In the genomic region with DNA sequence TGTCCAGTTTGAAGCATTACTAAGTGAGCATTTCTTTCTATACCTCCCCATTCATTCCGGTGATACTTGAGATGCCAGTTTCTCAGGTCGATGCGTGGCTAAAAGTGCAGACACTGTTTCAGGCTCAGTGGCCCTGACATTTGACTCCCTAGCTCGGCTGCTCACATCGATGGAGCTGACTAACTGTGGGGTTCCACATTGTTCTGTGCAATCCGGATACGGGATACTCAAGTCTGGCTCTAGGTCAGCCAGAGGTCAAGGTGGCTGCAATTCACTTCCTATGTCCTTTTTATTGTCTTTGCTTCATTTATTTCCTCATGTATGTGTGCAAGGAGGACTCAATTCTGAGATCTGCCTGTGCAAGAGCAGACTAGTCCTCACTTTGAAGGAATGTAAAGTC, we compare ENCODE assay signal across 19 mouse cellular contexts. TPM values are rescaled to one million over a fixed set of nuclear protein-coding genes. Genes with fewer than 3 reads are reported as not detected.
"Had no signal": no experiment of that assay in that cellular context is flagged by ENCODE, and none has a peak within 500 bp of the region (broad histone marks: within the 10 kb centered on the region; RNA-seq: fewer than 3 reads in every experiment).

No protein-coding gene starts in this region.

- H3K36me3 ChIP-seq: midbrain, embryonic 10.5 days; midbrain, embryonic 12.5 days; neural tube, embryonic 13.5 days; neural tube, embryonic 15.5 days; stomach, embryonic 15.5 days had no signal

- H3K9ac ChIP-seq: lung, embryonic 14.5 days; midbrain, embryonic 12.5 days; neural tube, embryonic 13.5 days; neural tube, embryonic 15.5 days; stomach, embryonic 15.5 days had no signal

- DNase-seq: lung, adult 18-20 months; lung, embryonic 14.5 days; lung, postnatal 10 days; lung, postnatal 4 days; midbrain, embryonic 14.5 days; retina, postnatal 1 day; right cerebral cortex, postnatal 14 days; thymus, adult 2 months; thymus, postnatal 25 days; thymus, postnatal 4 days had no signal

- H3K27me3 ChIP-seq: midbrain, embryonic 12.5 days; neural tube, embryonic 13.5 days; neural tube, embryonic 15.5 days; stomach, embryonic 15.5 days had no signal

- H3K4me1 ChIP-seq: midbrain, embryonic 10.5 days; midbrain, embryonic 12.5 days; neural tube, embryonic 13.5 days; neural tube, embryonic 15.5 days; stomach, embryonic 15.5 days had no signal

- H3K4me2 ChIP-seq: lung, embryonic 14.5 days; midbrain, embryonic 12.5 days; neural tube, embryonic 13.5 days; neural tube, embryonic 15.5 days; stomach, embryonic 15.5 days had no signal

- H3K4me3 ChIP-seq: midbrain, embryonic 10.5 days; midbrain, embryonic 12.5 days; myocyte; neural tube, embryonic 13.5 days; neural tube, embryonic 15.5 days; stomach, embryonic 15.5 days had no signal

- H3K27ac ChIP-seq: midbrain, embryonic 10.5 days; midbrain, embryonic 12.5 days; neural tube, embryonic 13.5 days; neural tube, embryonic 15.5 days; stomach, embryonic 15.5 days; stomach, postnatal 0 days had no signal

- ATAC-seq: midbrain, embryonic 16.5 days had no signal

- H3K9me3 ChIP-seq: midbrain, embryonic 10.5 days; midbrain, embryonic 12.5 days; neural tube, embryonic 15.5 days; stomach, embryonic 15.5 days had no signal

RNA-seq across cellular contexts. Expression of gene Sln, which starts 45.9 kb away (rescaled TPM):
- polyA plus RNA-seq: midbrain, embryonic 10.5 days; midbrain, embryonic 12.5 days; midbrain, embryonic 14.5 days; myocyte; urinary bladder, adult 2 months had no signal
